Mouse (Mus musculus) C2C12 (cell line): ENCODE data around the gene Ap1m1.

Experiments used
- CEBPB ChIP-seq: IDR thresholded peaks from one replicate; pipeline ENCODE4 v1.6.1; 2011; ENCODE audit warnings: low read depth, mild to moderate bottlenecking, control low read depth, moderate library complexity
- CTCF ChIP-seq: IDR thresholded peaks from one replicate; pipeline ENCODE4 v1.5.1; 2011; ENCODE audit not compliant: control insufficient read depth, insufficient read depth, insufficient read length
- FOSL1 ChIP-seq: IDR thresholded peaks from one replicate; pipeline ENCODE4 v1.8.0; 2011; ENCODE audit warnings: mild to moderate bottlenecking, low read length; ENCODE audit not compliant: poor library complexity, insufficient read depth, severe bottlenecking
- MYOD1 ChIP-seq: IDR thresholded peaks from one replicate; pipeline ENCODE4 v1.6.1; 2011; ENCODE audit warnings: low read depth; ENCODE audit not compliant: control insufficient read depth, insufficient read length
- MYOG ChIP-seq: IDR thresholded peaks from one replicate; pipeline ENCODE4 v1.6.1; 2011; ENCODE audit not compliant: control insufficient read depth, insufficient read length; ENCODE audit errors: extremely low read depth
- USF1 ChIP-seq: IDR thresholded peaks from one replicate; pipeline ENCODE4 v1.6.1; 2011; ENCODE audit warnings: low read depth, mild to moderate bottlenecking, control low read depth, moderate library complexity

- TF ChIP-seq CTCF (no peak), CEBPB (no peak), MYOG (no peak), USF1 (no peak), FOSL1 (no peak), MYOD1 (no peak)
These were observed 18.1 kb downstream of the Ap1m1 start for GRCm38 (mm10) chr8:72257902-72258238.
